Mouse (Mus musculus) ES-Bruce4 (cell line): Measurements from ENCODE around the gene Plcg2.

ENCODE experiments used
- CTCF ChIP-seq: IDR thresholded peaks from one replicate; pipeline ENCODE4 v1.8.1; 2011; ENCODE audit warnings: low read depth, low read length
- EP300 ChIP-seq: IDR thresholded peaks from 2 replicates; pipeline ENCODE4 v1.6.1; 2011; ENCODE audit warnings: low read depth, low read length; ENCODE audit not compliant: insufficient read depth
- POLR2A ChIP-seq: IDR thresholded peaks from one replicate; pipeline ENCODE4 v1.8.1; 2011; ENCODE audit warnings: low read length; ENCODE audit not compliant: insufficient read depth

- TF ChIP-seq CTCF (no peak), POLR2A (no peak), EP300 (no peak)
Observed at GRCm38 (mm10) chr8:117670461-117670860, 172.4 kb downstream of the Plcg2 start.
